Comparison of ENCODE assay signal across 28 mouse cellular contexts in genomic region chr5:66693231-66693630, GRCm38 (mm10). TPM values are rescaled to one million over a fixed set of nuclear protein-coding genes. Genes with fewer than 3 reads are reported as not detected.
"Had no signal": no experiment of that assay in that cellular context is flagged by ENCODE, and none has a peak within 500 bp of the region (broad histone marks: within the 10 kb centered on the region; RNA-seq: fewer than 3 reads in every experiment).

No protein-coding gene starts in this region.

- H3K36me3 ChIP-seq: embryonic facial prominence, embryonic 12.5 days; embryonic facial prominence, embryonic 13.5 days; embryonic facial prominence, embryonic 15.5 days had no signal

- H3K9me3 ChIP-seq: embryonic facial prominence, embryonic 10.5 days; embryonic facial prominence, embryonic 12.5 days; embryonic facial prominence, embryonic 13.5 days; embryonic facial prominence, embryonic 15.5 days; forebrain, embryonic 10.5 days; forebrain, embryonic 12.5 days; forebrain, embryonic 13.5 days; forebrain, embryonic 15.5 days; heart, embryonic 10.5 days had no signal

- H3K4me3 ChIP-seq: embryonic facial prominence, embryonic 10.5 days; embryonic facial prominence, embryonic 12.5 days; embryonic facial prominence, embryonic 13.5 days; embryonic facial prominence, embryonic 15.5 days; erythroblast, embryonic 14.5 days; forebrain, embryonic 10.5 days; forebrain, embryonic 12.5 days; forebrain, embryonic 13.5 days; forebrain, embryonic 15.5 days; gastrocnemius, adult 2 months; heart, adult 2 months; heart, embryonic 10.5 days had no signal

- H3K9ac ChIP-seq: embryonic facial prominence, embryonic 12.5 days; embryonic facial prominence, embryonic 13.5 days; embryonic facial prominence, embryonic 15.5 days; forebrain, embryonic 12.5 days; forebrain, embryonic 13.5 days; forebrain, embryonic 15.5 days; forebrain, postnatal 0 days had no signal

- H3K4me2 ChIP-seq: embryonic facial prominence, embryonic 12.5 days; embryonic facial prominence, embryonic 13.5 days; embryonic facial prominence, embryonic 15.5 days; forebrain, embryonic 12.5 days; forebrain, embryonic 13.5 days; forebrain, embryonic 15.5 days had no signal

- H3K4me1 ChIP-seq: embryonic facial prominence, embryonic 10.5 days; embryonic facial prominence, embryonic 12.5 days; embryonic facial prominence, embryonic 13.5 days; embryonic facial prominence, embryonic 15.5 days; forebrain, embryonic 10.5 days; forebrain, embryonic 12.5 days; forebrain, embryonic 13.5 days; forebrain, embryonic 15.5 days; heart, embryonic 10.5 days had no signal

- H3K27me3 ChIP-seq: embryonic facial prominence, embryonic 12.5 days; embryonic facial prominence, embryonic 13.5 days; embryonic facial prominence, embryonic 15.5 days; forebrain, embryonic 12.5 days; forebrain, embryonic 13.5 days; forebrain, embryonic 15.5 days had no signal

- H3K27ac ChIP-seq: embryonic facial prominence, embryonic 10.5 days; embryonic facial prominence, embryonic 12.5 days; embryonic facial prominence, embryonic 13.5 days; embryonic facial prominence, embryonic 15.5 days; forebrain, embryonic 10.5 days; forebrain, embryonic 12.5 days; forebrain, embryonic 13.5 days; forebrain, embryonic 15.5 days; gastrocnemius, adult 2 months; heart, adult 2 months; heart, embryonic 10.5 days had no signal

- ATAC-seq: forebrain, embryonic 13.5 days; forebrain, embryonic 14.5 days; forebrain, embryonic 15.5 days; forebrain, embryonic 16.5 days; forebrain, postnatal 0 days had no signal

- DNase-seq: cerebellum, adult 8-10 months; cerebellum, adult 9-11 months; cerebellum, postnatal 10 days; cerebellum, postnatal 14 days; cerebellum, postnatal 25 days; cerebellum, postnatal 36 days; embryo, embryonic 11 days; forebrain, postnatal 0 days; gastrocnemius, adult 2 months; gastrocnemius, postnatal 10 days; gastrocnemius, postnatal 14 days; gastrocnemius, postnatal 25 days; gastrocnemius, postnatal 36 days; heart, adult 11 months; heart, adult 18-20 months; heart, adult 2 months had no signal

RNA-seq across cellular contexts. Expression of gene Uchl1, which starts 17.3 kb away (rescaled TPM):
- polyA plus RNA-seq: erythroblast, embryonic 14.5 days had no signal

RNA-seq across cellular contexts. Expression of gene Limch1, which starts 52.4 kb away (rescaled TPM):
- polyA plus RNA-seq: erythroblast, embryonic 14.5 days had no signal
